Mouse (Mus musculus) MEL (cell line): Measurements from ENCODE around the gene Msrb2.

Experiments used
- BHLHE40 ChIP-seq: IDR thresholded peaks from 2 replicates; pipeline ENCODE4 v1.6.1; 2012; ENCODE audit warnings: low read depth, mild to moderate bottlenecking, inconsistent platforms, low read length, improper control_type of control experiment, borderline replicate concordance
- CHD2 ChIP-seq: IDR thresholded peaks from 2 replicates; pipeline ENCODE4 v1.6.1; 2011; ENCODE audit warnings: low read length, improper control_type of control experiment
- CTCF ChIP-seq, 3 experiments: IDR thresholded peaks in 2 of 3; conservative IDR thresholded peaks in 1 of 3; 2 replicates each; pipeline ENCODE4 v1.5.1; 2011 to 2012; ENCODE audit warnings: low read length in 3 of 3, low read depth in 2 of 3, mild to moderate bottlenecking in 2 of 3, improper control_type of control experiment in 1 of 3, inconsistent platforms in 1 of 3, mixed read lengths in 1 of 3, moderate library complexity in 1 of 3; ENCODE audit not compliant: control insufficient read depth in 1 of 3, insufficient read depth in 1 of 3, poor library complexity in 1 of 3, severe bottlenecking in 1 of 3
- EP300 ChIP-seq, 2 experiments: IDR thresholded peaks; 2 replicates each; pipeline ENCODE4 v1.6.1; 2011; ENCODE audit warnings: improper control_type of control experiment in 2 of 2, low read length in 2 of 2, low read depth in 1 of 2, mild to moderate bottlenecking in 1 of 2
- ETS1 ChIP-seq: IDR thresholded peaks from 2 replicates; pipeline ENCODE4 v1.6.1; 2012; ENCODE audit warnings: low read depth, mild to moderate bottlenecking, inconsistent platforms, low read length, improper control_type of control experiment, moderate library complexity
- MAX ChIP-seq: IDR thresholded peaks from 2 replicates; pipeline ENCODE4 v1.6.1; 2011; ENCODE audit warnings: low read length, improper control_type of control experiment
- MYC ChIP-seq: IDR thresholded peaks from 2 replicates; pipeline ENCODE4 v1.6.1; 2011; ENCODE audit warnings: low read depth, mild to moderate bottlenecking, low read length, improper control_type of control experiment, moderate library complexity
- NELFE ChIP-seq: IDR thresholded peaks from 2 replicates; pipeline ENCODE4 v1.6.1; 2011; ENCODE audit warnings: low read depth, low read length, improper control_type of control experiment
- NRF1 ChIP-seq: IDR thresholded peaks from 2 replicates; pipeline ENCODE4 v1.6.1; 2014; ENCODE audit warnings: low read depth, mild to moderate bottlenecking, inconsistent platforms, low read length, improper control_type of control experiment, moderate library complexity; ENCODE audit not compliant: poor library complexity, insufficient read depth, severe bottlenecking
- POLR2A ChIP-seq, 2 experiments: IDR thresholded peaks; 2 replicates each; pipeline ENCODE4 v1.6.1; 2011 to 2012; ENCODE audit warnings: low read length in 2 of 2, mild to moderate bottlenecking in 2 of 2, control low read depth in 1 of 2, improper control_type of control experiment in 1 of 2, low read depth in 1 of 2, moderate library complexity in 1 of 2; ENCODE audit not compliant: control insufficient read depth in 1 of 2, insufficient read depth in 1 of 2, poor library complexity in 1 of 2
- TCF12 ChIP-seq: IDR thresholded peaks from 2 replicates; pipeline ENCODE4 v1.6.1; 2014; ENCODE audit warnings: low read depth, mild to moderate bottlenecking, inconsistent platforms, low read length, improper control_type of control experiment, moderate library complexity
- USF2 ChIP-seq, 2 experiments: IDR thresholded peaks; 2 replicates each; pipeline ENCODE4 v1.6.1; 2011 to 2012; ENCODE audit warnings: improper control_type of control experiment in 2 of 2, low read length in 2 of 2, borderline replicate concordance in 1 of 2, inconsistent platforms in 1 of 2, low read depth in 1 of 2, mild to moderate bottlenecking in 1 of 2; ENCODE audit not compliant: insufficient read depth in 1 of 2
- ZC3H11A ChIP-seq: IDR thresholded peaks from 2 replicates; pipeline ENCODE4 v1.6.1; 2012; ENCODE audit warnings: low read depth, mild to moderate bottlenecking, inconsistent platforms, low read length, improper control_type of control experiment
- ZMIZ1 ChIP-seq: IDR thresholded peaks from 2 replicates; pipeline ENCODE4 v1.6.1; 2012; ENCODE audit warnings: low read depth, mild to moderate bottlenecking, inconsistent platforms, low read length, improper control_type of control experiment, moderate library complexity

DNA sequence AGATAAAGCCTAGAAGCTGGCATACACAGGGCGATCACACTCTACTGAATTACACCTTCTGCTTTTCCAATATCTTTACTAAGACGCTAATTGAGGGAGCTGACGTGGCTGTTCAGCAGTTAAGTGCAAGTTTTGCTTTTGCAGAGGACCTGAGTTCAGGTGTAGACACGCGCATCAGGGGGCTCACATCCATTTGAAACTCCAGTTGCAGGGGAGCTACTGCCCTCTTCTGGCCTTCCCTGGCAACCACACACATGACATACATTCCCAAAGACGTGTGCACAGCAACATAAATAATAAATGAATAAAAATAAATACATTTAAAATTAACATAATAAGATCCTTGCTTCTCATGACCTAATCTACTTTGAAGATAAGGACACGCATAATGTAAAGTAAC is 2.5 kb downstream of the Msrb2 start:
- no peak for TF ChIP-seq POLR2A (IDR thresholded peaks at IDR 0.05; ENCODE audit: control insufficient read depth in 1 of 2, insufficient read depth in 1 of 2, low read depth in 1 of 2, low read length in 2 of 2, poor library complexity in 1 of 2)
- TF ChIP-seq MAX = no peak
- peak; percentile 59 to 77 (median 60) for TF ChIP-seq CTCF (IDR thresholded peaks at IDR 0.05 in 2 of 3, conservative IDR thresholded peaks at IDR 0.05 in 1 of 3; ENCODE audit: control insufficient read depth in 1 of 3, insufficient read depth in 1 of 3, low read depth in 2 of 3, low read length in 3 of 3, poor library complexity in 1 of 3, severe bottlenecking in 1 of 3)
- no peak for TF ChIP-seq NRF1
- no peak for TF ChIP-seq NELFE
- no peak for TF ChIP-seq EP300 (IDR thresholded peaks at IDR 0.05; ENCODE audit: low read depth in 1 of 2, low read length in 2 of 2)
- TF ChIP-seq TCF12 = no peak
- TF ChIP-seq ZC3H11A = peak; percentile 6; the same call in 1 of the 2 replicates
- no peak for TF ChIP-seq ETS1
- TF ChIP-seq USF2 (IDR thresholded peaks at IDR 0.05; ENCODE audit: borderline replicate concordance in 1 of 2, insufficient read depth in 1 of 2, low read depth in 1 of 2, low read length in 2 of 2) = no peak
- TF ChIP-seq MYC = no peak
- TF ChIP-seq BHLHE40 = no peak
- no peak for TF ChIP-seq CHD2
- TF ChIP-seq ZMIZ1 = no peak
